Mouse (Mus musculus): ENCODE measurements at regions not wholly inside any gene's neighbourhood (a gene's known extent, or its start where the extent isn't known, plus 50 kb on each side); places are given as distances from the start of the nearest gene placed in this dataset.

DNA sequence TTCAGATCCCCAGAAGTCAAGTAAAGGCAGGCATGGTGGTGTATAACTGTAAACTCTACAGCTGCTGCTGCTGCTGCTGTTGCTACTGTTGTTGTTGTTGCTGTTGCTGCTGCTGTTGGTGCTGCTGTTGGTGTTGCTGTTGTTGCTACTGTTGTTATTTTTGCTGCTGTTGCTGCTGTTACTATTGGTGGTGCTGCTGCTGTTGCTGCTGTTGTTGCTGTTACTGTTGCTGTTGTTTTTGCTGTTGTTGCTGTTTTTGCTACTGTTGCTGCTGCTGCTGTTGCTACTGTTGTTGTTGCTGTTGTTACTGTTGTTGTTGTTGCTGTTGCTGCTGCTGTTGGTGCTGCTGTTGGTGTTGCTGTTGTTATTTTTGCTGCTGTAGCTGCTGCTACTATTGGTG is 104.4 kb downstream of the Nkx6-1 start:
- TF ChIP-seq EP300 (IDR thresholded peaks at IDR 0.05) (no peak), CTCF (IDR thresholded peaks at IDR 0.05) (no peak)

All from lung, postnatal 0 days (tissue).